Mouse (Mus musculus): Measurements from ENCODE around the gene Sycp2l. TPM values are rescaled to one million over a fixed set of nuclear protein-coding genes. Genes with fewer than 3 reads are reported as not detected.

Sycp2l gene
- not detected in 2 replicates for polyA plus RNA-seq (2015; fragmentation: Nextera tagmentation; extraction: Ambion mirVana)

GRCm38 (mm10) chr13:41113940-41114339 is at the start of gene Sycp2l:
Gene Sycp2l, plus strand, starts transcription at chr13:41114307.
- H3K4me3 ChIP-seq (replicated peaks): peak within 1 kb of the TSS; percentile 29
- no peak within 1 kb of the TSS for H3K9ac ChIP-seq
- no peaks in the 10 kb centered on the region for H3K9me3 ChIP-seq (replicated peaks)
- H3K4me2 ChIP-seq: peak within 1 kb of the TSS; percentile 58
- H3K36me3 ChIP-seq: no peaks in the 10 kb centered on the region
- H3K27me3 ChIP-seq: peaks cover 36% of the 10 kb centered on the region
- H3K4me1 ChIP-seq: no peaks in the 10 kb centered on the region; the same call in 1 of the 2 replicates
- ATAC-seq (replicated peaks; ENCODE audit: low FRiP score): 0 out of 2 replicates have a peak, but pooled peaks have one; percentile 58
- WGBS: 24% methylated on average over 14 of the region's 14 CpGs
- H3K27ac ChIP-seq: no peak within 1 kb of the TSS

- 93% methylated on average over 4 of the region's 4 CpGs for WGBS
- Histone ChIP-seq H3K36me3 (no peaks in the 10 kb centered on the region), H3K27me3 (no peaks in the 10 kb centered on the region), H3K4me3 (replicated peaks) (no peak overlapping the region), H3K4me2 (no peak overlapping the region), H3K9ac (no peak overlapping the region), H3K4me1 (no peaks in the 10 kb centered on the region), H3K27ac (no peak overlapping the region), H3K9me3 (replicated peaks) (no peaks in the 10 kb centered on the region)
- no peak for ATAC-seq (replicated peaks; ENCODE audit: low FRiP score)
These were observed 46.5 kb upstream of the Sycp2l start for GRCm38 (mm10) chr13:41067618-41068017.

DNA sequence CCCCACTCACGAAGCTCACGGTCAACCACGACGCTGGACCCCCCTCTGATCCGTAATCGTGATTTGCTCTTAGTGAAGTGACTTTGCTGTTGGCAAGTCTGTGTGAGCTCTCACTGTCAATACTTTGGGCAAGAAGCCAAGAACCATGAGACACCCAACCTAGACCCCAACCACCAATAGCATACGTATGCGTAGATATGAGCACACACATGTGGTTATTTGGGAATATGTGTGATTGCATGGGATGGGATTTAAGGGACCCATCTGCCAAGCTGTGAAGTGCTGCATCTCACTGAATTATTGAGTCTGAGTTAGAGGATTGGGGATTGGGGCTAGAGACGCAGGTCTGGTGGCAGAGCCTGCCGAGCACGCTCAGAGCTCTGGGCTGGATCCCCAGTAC is 42.5 kb upstream of the Sycp2l start:
- H3K27ac ChIP-seq: no peak overlapping the region
- no peak overlapping the region for H3K4me3 ChIP-seq (replicated peaks)
- no peak for ATAC-seq (replicated peaks; ENCODE audit: low FRiP score)
- H3K27me3 ChIP-seq: no peaks in the 10 kb centered on the region; the same call in 1 of the 2 replicates
- H3K4me2 ChIP-seq: no peak overlapping the region
- H3K4me1 ChIP-seq: no peaks in the 10 kb centered on the region
- H3K9ac ChIP-seq: no peak overlapping the region
- 91% methylated on average over 11 of the region's 11 CpGs for WGBS
- no peaks in the 10 kb centered on the region for H3K9me3 ChIP-seq (replicated peaks)
- H3K36me3 ChIP-seq: no peaks in the 10 kb centered on the region

DNA sequence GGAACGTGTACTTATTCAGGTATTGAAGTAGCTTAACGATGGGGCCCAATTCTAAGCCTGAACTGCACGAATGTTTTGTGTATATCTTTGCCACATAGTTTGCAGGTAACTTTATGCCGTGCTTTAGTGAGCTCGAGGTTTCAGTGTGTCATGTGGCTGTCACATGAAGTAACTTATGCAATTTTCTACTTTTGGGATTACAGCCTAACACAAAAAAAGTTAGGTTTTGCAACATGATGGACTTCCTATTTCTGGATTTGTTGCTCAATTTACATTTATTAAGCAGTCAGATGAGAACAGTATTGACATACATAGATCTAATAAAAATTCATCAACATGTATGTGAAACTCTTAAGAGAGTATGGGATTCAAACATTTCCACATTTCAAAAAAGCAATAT is 40.3 kb upstream of the Sycp2l start:
- Histone ChIP-seq H3K4me2 (no peak overlapping the region), H3K27me3 (peaks cover 13% of the 10 kb centered on the region), H3K9ac (no peak overlapping the region), H3K4me3 (replicated peaks) (no peak overlapping the region), H3K36me3 (no peaks in the 10 kb centered on the region), H3K27ac (no peak overlapping the region), H3K4me1 (peaks cover 2% of the 10 kb centered on the region; the same call in 1 of the 2 replicates), H3K9me3 (replicated peaks) (no peaks in the 10 kb centered on the region)
- 84% methylated on average over 5 of the region's 5 CpGs for WGBS
- ATAC-seq (replicated peaks; ENCODE audit: low FRiP score): no peak

DNA sequence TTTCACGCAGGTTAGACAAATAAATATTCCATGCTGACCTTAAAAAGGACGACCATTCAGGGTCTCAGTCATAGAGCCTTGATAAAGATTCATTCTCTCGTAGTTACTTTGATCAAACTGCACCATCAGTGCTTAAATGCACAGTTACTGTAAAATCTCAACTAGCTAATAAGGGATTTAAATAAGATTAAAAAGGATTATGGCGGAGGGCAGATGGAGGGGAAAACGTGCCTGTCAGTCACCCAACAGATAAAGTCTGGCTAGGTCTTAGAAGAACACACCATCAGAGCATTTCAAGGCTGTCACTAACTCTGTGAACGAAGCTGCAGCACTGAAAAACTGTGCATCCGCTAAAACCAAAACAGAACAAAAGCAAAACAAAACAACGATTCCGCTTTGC is 36.2 kb upstream of the Sycp2l start:
- H3K4me3 ChIP-seq (replicated peaks): no peak overlapping the region

DNA sequence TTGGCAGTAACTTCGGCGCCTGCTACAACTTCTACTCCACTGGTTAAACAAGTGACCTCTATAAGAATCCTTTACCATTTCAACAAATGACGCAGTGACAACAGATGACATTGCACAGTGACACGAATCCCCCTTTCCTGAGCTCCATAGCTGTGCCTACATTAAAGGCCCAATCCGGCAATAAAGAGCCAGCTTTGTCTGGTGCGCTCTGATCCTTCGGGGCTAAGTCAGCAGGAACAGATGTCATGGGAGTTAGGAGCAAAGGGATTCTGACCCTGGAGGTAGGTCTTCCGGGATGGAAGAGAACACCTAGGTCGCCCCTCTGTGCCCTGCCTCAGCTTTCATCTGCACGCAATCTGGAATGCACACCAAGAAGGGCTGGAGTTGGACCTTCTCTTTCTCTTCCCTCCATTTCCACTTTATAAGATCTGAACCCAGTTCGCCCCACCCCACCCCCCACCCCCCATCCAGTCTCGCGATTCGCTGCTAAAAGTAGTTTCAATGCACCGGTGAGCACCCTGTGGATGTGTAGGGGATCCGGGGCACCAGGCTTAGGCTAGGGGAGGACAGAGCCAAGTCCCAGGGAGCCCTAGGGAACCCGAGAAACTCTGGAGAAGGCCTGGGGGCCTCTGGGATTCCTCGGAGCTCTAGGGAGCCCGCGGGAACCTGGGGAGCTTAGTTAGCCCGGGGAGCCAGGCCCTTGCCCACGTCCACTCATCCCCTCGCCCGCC is 35.3 kb upstream of the Sycp2l start:
- 5% methylated on average over 23 of the region's 24 CpGs for WGBS
- peak; percentile 72 for ATAC-seq (replicated peaks; ENCODE audit: low FRiP score)
- peaks cover 31% of the 10 kb centered on the region for H3K27me3 ChIP-seq

More for the DNA sequence above, 36.2 kb upstream of the Sycp2l start:
- Histone ChIP-seq H3K9ac (no peak overlapping the region), H3K9me3 (replicated peaks) (no peaks in the 10 kb centered on the region), H3K27me3 (peaks cover 31% of the 10 kb centered on the region), H3K27ac (no peak overlapping the region), H3K36me3 (no peaks in the 10 kb centered on the region), H3K4me1 (peaks cover 10% of the 10 kb centered on the region), H3K4me2 (no peak overlapping the region)
- WGBS: 74% methylated on average over 9 of the region's 9 CpGs
- ATAC-seq (replicated peaks; ENCODE audit: low FRiP score): no peak

DNA sequence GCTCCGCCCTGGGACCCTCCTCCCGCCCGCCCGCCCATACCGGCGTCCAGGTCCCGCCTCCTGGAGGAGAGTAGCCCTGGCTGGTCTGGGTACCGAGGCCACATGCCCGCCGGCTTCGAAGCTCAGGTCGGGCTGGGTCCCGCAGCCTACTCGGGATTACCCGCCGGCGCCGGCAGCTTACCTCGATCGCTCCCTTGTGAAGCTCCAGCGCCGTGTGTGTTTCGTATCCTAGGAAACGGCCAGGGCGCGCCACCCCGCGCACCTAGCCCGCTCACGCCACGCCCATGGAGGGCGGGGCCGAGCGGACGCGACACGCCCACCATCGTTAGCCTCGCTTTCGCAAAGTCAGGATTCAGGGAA is 34.7 kb upstream of the Sycp2l start, which contains the start of gene Mak:
Gene Mak (minus strand): TSS at position 286 of the 360 bp plus-strand sequence.
- H3K36me3 ChIP-seq: no peaks in the 10 kb centered on the region
- peak within 1 kb of the TSS; percentile 94 for H3K4me2 ChIP-seq
- ATAC-seq (replicated peaks; ENCODE audit: low FRiP score): peak; percentile 94
- no peaks in the 10 kb centered on the region for H3K9me3 ChIP-seq (replicated peaks)
- H3K27me3 ChIP-seq: peaks cover 31% of the 10 kb centered on the region
- peaks cover 10% of the 10 kb centered on the region for H3K4me1 ChIP-seq
- no peak within 1 kb of the TSS for H3K27ac ChIP-seq
- under 1% methylated on average over 37 of the region's 40 CpGs for WGBS
- peak within 1 kb of the TSS; percentile 26; the same call in 1 of the 2 replicates for H3K9ac ChIP-seq
- peak within 1 kb of the TSS; percentile 55 for H3K4me3 ChIP-seq (replicated peaks)

More for the DNA sequence above, 35.3 kb upstream of the Sycp2l start:
- H3K36me3 ChIP-seq: no peaks in the 10 kb centered on the region
- peak overlapping the region; percentile 55 for H3K4me3 ChIP-seq (replicated peaks)
- no peaks in the 10 kb centered on the region for H3K9me3 ChIP-seq (replicated peaks)
- no peak overlapping the region for H3K27ac ChIP-seq
- H3K4me1 ChIP-seq: peaks cover 10% of the 10 kb centered on the region
- peak overlapping the region; percentile 26; the same call in 1 of the 2 replicates for H3K9ac ChIP-seq
- peak overlapping the region; percentile 94 for H3K4me2 ChIP-seq

DNA sequence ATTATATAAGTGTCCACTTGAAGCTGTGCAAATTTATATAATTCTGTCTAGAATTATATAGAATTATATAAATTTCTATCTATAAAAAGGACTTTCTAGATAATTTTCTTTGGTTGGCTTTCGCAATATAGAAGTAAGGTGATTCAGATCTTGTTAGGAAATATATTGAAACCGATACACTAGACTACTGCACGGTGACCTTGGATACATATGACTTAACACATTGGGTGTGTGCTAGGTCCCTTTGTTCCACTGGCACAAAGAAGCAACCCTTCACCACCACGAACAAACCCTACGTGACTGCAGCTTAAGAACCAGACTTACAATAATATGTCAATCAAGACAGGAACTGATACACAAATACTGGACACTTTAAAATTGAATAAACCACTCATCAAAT is 34.2 kb upstream of the Sycp2l start:
- Histone ChIP-seq H3K27me3 (peaks cover 31% of the 10 kb centered on the region), H3K27ac (no peak overlapping the region), H3K4me3 (replicated peaks) (peak overlapping the region; percentile 55), H3K36me3 (no peaks in the 10 kb centered on the region), H3K4me1 (peaks cover 10% of the 10 kb centered on the region), H3K9ac (no peak overlapping the region), H3K9me3 (replicated peaks) (no peaks in the 10 kb centered on the region), H3K4me2 (peak overlapping the region; percentile 94)
- WGBS: 59% methylated on average over 5 of the region's 5 CpGs
- no peak for ATAC-seq (replicated peaks; ENCODE audit: low FRiP score)

DNA sequence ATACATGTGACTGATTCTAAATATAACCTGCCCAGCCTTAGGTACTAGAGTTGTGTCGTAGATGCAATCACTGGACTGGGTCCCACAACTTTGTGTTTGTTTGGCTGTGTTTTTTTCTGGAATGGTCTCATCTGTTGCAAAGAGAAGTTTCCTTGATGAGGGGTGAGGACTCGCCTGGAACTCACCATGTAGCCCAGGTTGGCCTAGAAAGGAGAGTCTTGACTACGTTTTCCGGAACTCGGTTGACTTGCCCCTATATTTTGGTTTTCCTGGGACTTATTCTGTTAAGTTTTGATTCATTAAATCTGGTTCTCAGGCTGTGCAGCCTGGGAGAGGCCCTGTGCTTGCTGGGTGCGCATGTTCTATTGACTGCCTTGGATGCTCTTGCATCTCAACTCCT is 33.4 kb upstream of the Sycp2l start:
- no peaks in the 10 kb centered on the region for H3K36me3 ChIP-seq
- H3K4me1 ChIP-seq: peaks cover 10% of the 10 kb centered on the region
- no peaks in the 10 kb centered on the region for H3K9me3 ChIP-seq (replicated peaks)
- no peak overlapping the region for H3K27ac ChIP-seq
- no peak overlapping the region for H3K4me2 ChIP-seq
- no peak for ATAC-seq (replicated peaks; ENCODE audit: low FRiP score)
- no peak overlapping the region for H3K9ac ChIP-seq
- WGBS: 94% methylated on average over 6 of the region's 6 CpGs
- H3K4me3 ChIP-seq (replicated peaks): no peak overlapping the region
- peaks cover 31% of the 10 kb centered on the region for H3K27me3 ChIP-seq

DNA sequence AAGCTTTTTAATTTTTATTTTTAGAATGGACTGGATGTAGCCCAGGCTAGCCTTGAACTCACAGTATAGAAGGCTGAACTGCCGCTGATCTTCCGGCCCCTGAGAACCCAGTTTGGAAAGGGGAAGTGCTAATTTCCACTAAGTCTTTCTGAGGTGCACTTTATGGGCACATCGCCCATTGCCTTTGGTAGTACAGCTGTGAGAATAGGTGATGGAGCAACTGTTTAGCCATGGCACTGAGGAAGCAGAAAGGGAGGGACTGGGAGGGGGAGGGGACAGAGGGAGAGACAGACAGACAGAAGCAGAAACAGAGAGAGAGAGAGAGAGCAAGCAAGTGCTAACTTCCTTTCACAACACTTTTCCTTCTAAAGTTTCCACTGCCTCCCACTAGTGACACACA is 29.6 kb upstream of the Sycp2l start:
- Histone ChIP-seq H3K9me3 (replicated peaks) (no peaks in the 10 kb centered on the region), H3K9ac (no peak overlapping the region), H3K36me3 (no peaks in the 10 kb centered on the region), H3K4me3 (replicated peaks) (no peak overlapping the region), H3K4me2 (no peak overlapping the region), H3K4me1 (peaks cover under 1% of the 10 kb centered on the region), H3K27me3 (peaks cover 12% of the 10 kb centered on the region), H3K27ac (no peak overlapping the region)
- ATAC-seq (replicated peaks; ENCODE audit: low FRiP score): no peak
- WGBS: 91% methylated on average over 3 of the region's 3 CpGs

- H3K4me2 ChIP-seq: no peak overlapping the region
- H3K9ac ChIP-seq: no peak overlapping the region
- H3K9me3 ChIP-seq (replicated peaks): no peaks in the 10 kb centered on the region
- no peak overlapping the region for H3K4me3 ChIP-seq (replicated peaks)
- 32% methylated on average over 2 of the region's 2 CpGs for WGBS
- ATAC-seq (replicated peaks; ENCODE audit: low FRiP score): no peak
- peaks cover 8% of the 10 kb centered on the region for H3K27me3 ChIP-seq
- H3K4me1 ChIP-seq: no peaks in the 10 kb centered on the region
- H3K36me3 ChIP-seq: no peaks in the 10 kb centered on the region
- no peak overlapping the region for H3K27ac ChIP-seq
These were observed 29.0 kb upstream of the Sycp2l start for GRCm38 (mm10) chr13:41085140-41085539.

GRCm38 (mm10) chr13:41088746-41089145 is 25.4 kb upstream of the Sycp2l start:
- H3K4me2 ChIP-seq: no peak overlapping the region
- no peak overlapping the region for H3K4me3 ChIP-seq (replicated peaks)
- no peaks in the 10 kb centered on the region for H3K9me3 ChIP-seq (replicated peaks)
- peaks cover 8% of the 10 kb centered on the region; the same call in 1 of the 2 replicates for H3K27me3 ChIP-seq
- H3K36me3 ChIP-seq: no peaks in the 10 kb centered on the region
- H3K27ac ChIP-seq: no peak overlapping the region
- H3K4me1 ChIP-seq: no peaks in the 10 kb centered on the region
- no peak overlapping the region for H3K9ac ChIP-seq
- ATAC-seq (replicated peaks; ENCODE audit: low FRiP score): no peak

All from kidney, embryonic 15.5 days (tissue).